Mouse (Mus musculus): Measurements from ENCODE around the gene Slc26a1. TPM values are rescaled to one million over a fixed set of nuclear protein-coding genes. Genes with fewer than 3 reads are reported as not detected.

Gene Slc26a1
- polyA plus RNA-seq, 1 experiment from 2014 or later, result 3.6 TPM

DNA sequence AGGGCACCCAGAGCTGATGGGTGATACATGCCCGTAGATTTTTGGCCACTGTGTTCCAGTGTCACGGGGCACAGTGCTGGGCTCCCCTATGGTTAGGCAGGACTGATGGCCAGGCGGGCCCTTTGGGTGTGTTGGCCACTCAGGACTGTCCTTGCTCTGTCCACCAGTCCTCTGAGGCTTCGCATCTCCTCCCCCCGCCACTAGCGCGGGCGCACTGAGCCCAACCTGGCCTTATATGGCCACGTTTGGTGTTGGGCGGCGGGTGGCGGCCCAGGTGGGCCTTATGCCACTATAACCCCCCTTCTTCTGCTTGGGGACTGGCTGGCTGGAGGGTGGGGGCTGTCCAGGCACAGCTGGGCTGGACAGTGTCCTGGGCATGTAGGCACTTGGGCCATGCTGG lies 20.5 kb upstream of the Slc26a1 start:
- DNase-seq (no peak), ATAC-seq (ENCODE audit: low FRiP score, low TSS enrichment) (no peak)
- H3K4me2 ChIP-seq (ENCODE audit: low read length), result no peak overlapping the region
- no peak overlapping the region for H3K27ac ChIP-seq (replicated peaks; ENCODE audit: low read depth, low read length)
- H3K9ac ChIP-seq (replicated peaks; ENCODE audit: low read length), result no peak overlapping the region
- WGBS, result 96% methylated on average over 12 of the region's 12 CpGs
- H3K4me3 ChIP-seq (replicated peaks; ENCODE audit: low read depth, low read length), result no peak overlapping the region
- H3K4me1 ChIP-seq (ENCODE audit: control insufficient read depth, insufficient read depth, low read length), result 0 out of 2 replicates have a peak, but pooled peaks cover 11% of the 10 kb centered on the region
- H3K36me3 ChIP-seq (ENCODE audit: control insufficient read depth, insufficient read depth, low read length), result no peaks in the 10 kb centered on the region
- H3K27me3 ChIP-seq (ENCODE audit: control insufficient read depth, insufficient read depth, low read length), result peaks cover 12% of the 10 kb centered on the region
- no peaks in the 10 kb centered on the region for H3K9me3 ChIP-seq (ENCODE audit: control insufficient read depth, low read length)

DNA sequence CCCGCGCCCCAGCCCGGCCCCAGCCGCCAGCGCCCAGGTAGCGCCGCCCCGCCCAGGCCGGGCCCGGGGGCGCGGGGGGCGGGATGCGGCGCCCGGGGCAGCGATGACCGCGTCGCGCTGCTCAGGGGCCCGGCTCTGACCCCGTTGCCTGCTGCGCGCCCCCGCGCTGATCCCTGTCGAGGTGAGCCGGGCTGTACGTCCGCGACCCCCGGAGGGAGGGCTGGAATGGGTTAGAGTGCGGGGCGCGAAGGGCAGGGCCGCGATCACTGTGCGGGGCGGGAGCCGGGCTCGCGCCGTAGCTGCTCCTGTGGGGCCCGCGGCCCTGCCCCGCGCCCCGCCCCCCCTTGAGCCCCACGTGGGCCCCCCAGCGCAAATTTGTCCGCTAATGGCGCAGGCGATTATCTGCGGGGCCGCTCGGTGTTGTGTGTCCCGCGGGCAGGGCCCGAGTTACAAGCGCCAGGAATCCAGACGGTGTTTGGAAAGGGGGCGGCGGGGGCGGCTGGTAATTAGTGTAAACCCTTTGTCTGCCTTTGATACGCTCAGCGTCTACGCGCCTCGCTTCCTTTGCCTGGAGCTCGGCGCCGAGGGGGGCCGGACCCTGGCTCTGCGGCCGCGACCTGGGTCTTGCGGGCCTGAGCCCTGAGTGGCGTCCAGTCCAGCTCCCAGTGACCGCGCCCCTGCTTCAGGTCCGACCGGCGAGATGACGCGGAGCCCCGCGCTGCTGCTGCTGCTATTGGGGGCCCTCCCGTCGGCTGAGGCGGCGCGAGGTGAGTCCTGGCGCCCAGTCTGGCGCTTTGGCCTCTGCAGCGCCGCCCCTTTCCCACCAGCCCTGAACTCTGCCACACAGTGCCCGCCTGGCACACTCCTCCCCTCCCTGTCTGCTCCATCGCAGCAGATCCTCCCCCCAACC lies 19.2 kb upstream of the Slc26a1 start:
- Histone ChIP-seq H3K4me2 (ENCODE audit: low read length) (peak overlapping the region; percentile 95), H3K9ac (replicated peaks; ENCODE audit: low read length) (peak overlapping the region; percentile 50), H3K4me1 (ENCODE audit: control insufficient read depth, insufficient read depth, low read length) (0 out of 2 replicates have a peak, but pooled peaks cover 11% of the 10 kb centered on the region), H3K9me3 (ENCODE audit: control insufficient read depth, low read length) (no peaks in the 10 kb centered on the region), H3K4me3 (replicated peaks; ENCODE audit: low read depth, low read length) (peak overlapping the region; percentile 50), H3K27ac (replicated peaks; ENCODE audit: low read depth, low read length) (no peak overlapping the region), H3K36me3 (ENCODE audit: control insufficient read depth, insufficient read depth, low read length) (no peaks in the 10 kb centered on the region), H3K27me3 (ENCODE audit: control insufficient read depth, insufficient read depth, low read length) (peaks cover 12% of the 10 kb centered on the region)
- 1% methylated on average over 96 of the region's 99 CpGs for WGBS
- peak; percentile 52 for DNase-seq
- peak; percentile 62 for ATAC-seq (ENCODE audit: low FRiP score, low TSS enrichment)

DNA sequence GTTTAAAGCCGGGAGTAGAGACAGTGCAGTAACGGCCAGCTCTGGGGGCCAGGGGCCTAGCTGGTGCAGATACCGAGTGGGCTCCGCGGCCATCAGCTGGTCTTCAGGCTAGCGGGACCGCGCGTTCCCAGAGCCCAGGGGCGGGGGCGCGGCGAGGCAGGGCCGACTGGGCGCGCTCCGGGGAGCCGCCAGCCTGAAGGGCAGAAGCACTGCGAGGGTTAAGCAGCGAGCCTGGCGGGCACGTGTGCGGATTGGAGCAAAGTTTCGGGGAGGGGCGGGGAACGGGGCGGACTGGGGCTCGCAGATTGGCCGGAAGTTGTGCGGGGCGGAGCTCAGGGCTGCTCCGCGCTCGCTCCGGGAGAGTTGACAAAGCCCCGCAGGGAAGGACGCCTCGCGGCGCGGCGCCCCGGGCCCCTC lies 18.5 kb upstream of the Slc26a1 start:
- Histone ChIP-seq H3K9ac (replicated peaks; ENCODE audit: low read length) (peak overlapping the region; percentile 37; the same call in 1 of the 2 replicates), H3K27ac (replicated peaks; ENCODE audit: low read depth, low read length) (no peak overlapping the region), H3K27me3 (ENCODE audit: control insufficient read depth, insufficient read depth, low read length) (peaks cover 12% of the 10 kb centered on the region), H3K4me1 (ENCODE audit: control insufficient read depth, insufficient read depth, low read length) (0 out of 2 replicates have a peak, but pooled peaks cover 11% of the 10 kb centered on the region), H3K4me3 (replicated peaks; ENCODE audit: low read depth, low read length) (peak overlapping the region; percentile 50), H3K9me3 (ENCODE audit: control insufficient read depth, low read length) (no peaks in the 10 kb centered on the region), H3K36me3 (ENCODE audit: control insufficient read depth, insufficient read depth, low read length) (no peaks in the 10 kb centered on the region), H3K4me2 (ENCODE audit: low read length) (peak overlapping the region; percentile 95)
- WGBS, result under 1% methylated on average over 36 of the region's 43 CpGs
- DNase-seq (peak; percentile 93), ATAC-seq (ENCODE audit: low FRiP score, low TSS enrichment) (peak; percentile 93)

DNA sequence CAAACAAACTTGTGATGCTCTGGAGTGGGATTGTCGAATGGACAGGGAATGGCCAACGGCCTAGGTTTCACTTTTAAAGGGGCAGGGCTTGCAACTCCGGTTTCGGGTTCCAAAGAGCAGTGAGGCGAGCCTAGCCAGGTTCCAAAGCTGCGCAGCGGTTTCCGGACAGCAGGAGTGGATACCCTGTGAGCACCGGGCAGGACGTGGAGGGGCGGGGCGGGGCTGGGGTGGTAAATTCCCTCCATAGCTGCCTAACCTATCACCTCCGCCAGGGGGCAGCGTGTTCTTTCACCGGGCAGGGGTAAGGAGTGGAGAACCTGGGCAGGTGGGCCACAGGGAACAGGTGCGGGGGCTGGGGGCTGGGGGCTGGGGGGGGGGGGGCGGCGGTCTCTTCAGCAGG lies 16.9 kb upstream of the Slc26a1 start, which contains the start of gene Fgfrl1:
Gene Fgfrl1 (plus strand): TSS at position 112 of the 400 bp plus-strand sequence.
- 4% methylated on average over 16 of the region's 18 CpGs for WGBS
- no peak within 1 kb of the TSS for H3K9ac ChIP-seq (replicated peaks; ENCODE audit: low read length)

DNA sequence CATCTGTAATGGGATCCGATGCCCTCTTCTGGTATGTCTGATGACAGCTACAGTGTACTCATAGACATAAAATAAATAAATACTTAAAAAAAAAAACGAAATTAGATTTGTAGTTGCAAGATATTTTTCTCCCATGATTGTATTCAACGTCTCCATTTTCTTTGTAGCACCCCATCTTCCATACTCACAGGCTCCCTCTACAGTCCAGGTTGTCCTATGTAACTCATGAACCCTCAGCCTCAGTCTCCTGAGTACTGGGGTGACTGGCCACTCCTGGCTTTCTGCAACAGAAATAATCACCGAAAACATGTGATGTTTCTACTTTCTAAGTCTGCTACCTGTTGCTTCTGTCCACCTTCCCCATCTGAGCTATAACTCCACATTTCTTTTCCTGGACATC lies 15.8 kb upstream of the Slc26a1 start:
- Histone ChIP-seq H3K4me2 (ENCODE audit: low read length) (no peak overlapping the region), H3K27me3 (ENCODE audit: control insufficient read depth, insufficient read depth, low read length) (peaks cover 12% of the 10 kb centered on the region), H3K4me1 (ENCODE audit: control insufficient read depth, insufficient read depth, low read length) (0 out of 2 replicates have a peak, but pooled peaks cover 6% of the 10 kb centered on the region), H3K9ac (replicated peaks; ENCODE audit: low read length) (no peak overlapping the region), H3K27ac (replicated peaks; ENCODE audit: low read depth, low read length) (no peak overlapping the region), H3K4me3 (replicated peaks; ENCODE audit: low read depth, low read length) (no peak overlapping the region), H3K36me3 (ENCODE audit: control insufficient read depth, insufficient read depth, low read length) (no peaks in the 10 kb centered on the region), H3K9me3 (ENCODE audit: control insufficient read depth, low read length) (no peaks in the 10 kb centered on the region)
- DNase-seq, result no peak
- 73% methylated on average over 4 of the region's 4 CpGs for WGBS
- no peak for ATAC-seq (ENCODE audit: low FRiP score, low TSS enrichment)

More for the DNA sequence above, 16.9 kb upstream of the Slc26a1 start, which contains the start of gene Fgfrl1:
- ATAC-seq (ENCODE audit: low FRiP score, low TSS enrichment), result no peak
- Histone ChIP-seq H3K36me3 (ENCODE audit: control insufficient read depth, insufficient read depth, low read length) (no peaks in the 10 kb centered on the region), H3K27me3 (ENCODE audit: control insufficient read depth, insufficient read depth, low read length) (peaks cover 12% of the 10 kb centered on the region), H3K27ac (replicated peaks; ENCODE audit: low read depth, low read length) (no peak within 1 kb of the TSS), H3K4me3 (replicated peaks; ENCODE audit: low read depth, low read length) (peak within 1 kb of the TSS; percentile 50; the same call in 1 of the 2 replicates), H3K9me3 (ENCODE audit: control insufficient read depth, low read length) (no peaks in the 10 kb centered on the region), H3K4me2 (ENCODE audit: low read length) (peak within 1 kb of the TSS; percentile 95), H3K4me1 (ENCODE audit: control insufficient read depth, insufficient read depth, low read length) (0 out of 2 replicates have a peak, but pooled peaks cover 6% of the 10 kb centered on the region)
- DNase-seq, result peak; percentile 18

DNA sequence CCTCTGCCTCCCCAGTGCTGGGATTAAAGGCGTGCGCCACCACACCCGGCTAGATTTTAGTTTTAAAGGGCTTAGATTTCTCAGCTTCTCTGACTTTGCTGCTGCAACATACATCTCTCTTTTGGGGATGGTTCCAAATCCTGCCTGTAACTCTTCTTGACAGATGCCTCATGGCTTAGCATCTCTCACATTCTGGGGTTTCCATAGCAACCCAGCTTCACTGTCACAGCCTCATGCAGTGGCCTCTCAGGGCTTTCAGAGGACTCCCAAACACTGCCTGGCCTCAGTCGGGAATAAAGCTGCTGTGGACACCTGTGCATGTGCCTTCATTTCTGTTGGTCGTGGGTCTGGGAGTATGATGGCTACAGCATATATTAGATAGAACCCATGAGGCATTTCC lies 13.7 kb upstream of the Slc26a1 start:
- no peak overlapping the region for H3K27ac ChIP-seq (replicated peaks; ENCODE audit: low read depth, low read length)
- no peaks in the 10 kb centered on the region for H3K36me3 ChIP-seq (ENCODE audit: control insufficient read depth, insufficient read depth, low read length)
- H3K4me3 ChIP-seq (replicated peaks; ENCODE audit: low read depth, low read length), result no peak overlapping the region
- H3K9me3 ChIP-seq (ENCODE audit: control insufficient read depth, low read length), result no peaks in the 10 kb centered on the region
- ATAC-seq (ENCODE audit: low FRiP score, low TSS enrichment), result no peak
- no peak overlapping the region for H3K9ac ChIP-seq (replicated peaks; ENCODE audit: low read length)
- no peak overlapping the region for H3K4me2 ChIP-seq (ENCODE audit: low read length)
- 64% methylated on average over 5 of the region's 5 CpGs for WGBS
- peak; percentile 24 for DNase-seq
- 0 out of 2 replicates have a peak, but pooled peaks cover 3% of the 10 kb centered on the region for H3K4me1 ChIP-seq (ENCODE audit: control insufficient read depth, insufficient read depth, low read length)
- H3K27me3 ChIP-seq (ENCODE audit: control insufficient read depth, insufficient read depth, low read length), result peaks cover 12% of the 10 kb centered on the region

DNA sequence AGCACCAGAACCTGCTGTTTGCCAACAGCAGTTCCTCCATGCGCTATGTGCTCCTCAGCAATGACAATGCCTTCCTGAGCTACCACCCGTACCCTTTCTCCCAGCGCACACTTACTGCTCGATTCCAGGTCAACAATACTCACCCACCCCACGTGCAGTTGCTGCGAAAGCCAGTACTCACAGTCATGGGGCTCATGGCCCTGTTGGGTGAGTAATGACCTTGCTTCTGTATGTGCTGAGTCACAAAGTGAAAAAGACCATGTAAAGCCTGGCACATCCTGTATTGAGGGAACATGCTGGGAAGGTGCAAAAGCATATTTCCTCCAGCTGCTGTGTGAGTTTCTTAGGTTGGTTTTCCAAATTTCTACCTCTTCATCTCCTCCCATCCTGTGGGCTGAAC lies 5.5 kb upstream of the Slc26a1 start:
- Histone ChIP-seq H3K9me3 (ENCODE audit: control insufficient read depth, low read length) (no peaks in the 10 kb centered on the region), H3K36me3 (ENCODE audit: control insufficient read depth, insufficient read depth, low read length) (no peaks in the 10 kb centered on the region), H3K4me1 (ENCODE audit: control insufficient read depth, insufficient read depth, low read length) (peaks cover 17% of the 10 kb centered on the region; the same call in 1 of the 2 replicates), H3K27me3 (ENCODE audit: control insufficient read depth, insufficient read depth, low read length) (no peaks in the 10 kb centered on the region), H3K27ac (replicated peaks; ENCODE audit: low read depth, low read length) (no peak overlapping the region), H3K4me2 (ENCODE audit: low read length) (no peak overlapping the region), H3K9ac (replicated peaks; ENCODE audit: low read length) (0 out of 2 replicates have a peak overlapping the region, but pooled peaks have one; percentile 20), H3K4me3 (replicated peaks; ENCODE audit: low read depth, low read length) (no peak overlapping the region)
- DNase-seq (no peak), ATAC-seq (ENCODE audit: low FRiP score, low TSS enrichment) (no peak)
- WGBS, result 95% methylated on average over 6 of the region's 6 CpGs

DNA sequence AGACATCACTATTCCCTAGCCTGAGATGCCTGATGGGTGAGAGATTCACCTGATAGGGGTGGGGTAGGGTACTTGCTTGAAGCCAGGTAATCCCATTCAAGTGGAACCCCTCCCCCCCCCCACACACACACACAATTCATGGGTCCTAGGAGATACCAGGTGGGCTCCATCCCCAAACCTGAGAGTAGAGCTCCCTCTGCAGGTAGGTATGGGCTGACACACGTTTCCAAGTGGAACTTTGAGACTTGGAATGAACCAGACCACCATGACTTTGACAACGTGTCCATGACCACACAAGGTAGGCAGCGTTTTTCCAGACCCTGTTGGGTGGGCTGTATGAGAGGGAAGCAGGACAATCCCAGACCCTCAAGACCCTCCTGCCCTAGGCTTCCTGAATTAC lies 4.5 kb upstream of the Slc26a1 start:
- no peak overlapping the region for H3K4me3 ChIP-seq (replicated peaks; ENCODE audit: low read depth, low read length)
- no peak overlapping the region for H3K9ac ChIP-seq (replicated peaks; ENCODE audit: low read length)
- peaks cover 17% of the 10 kb centered on the region; the same call in 1 of the 2 replicates for H3K4me1 ChIP-seq (ENCODE audit: control insufficient read depth, insufficient read depth, low read length)
- no peaks in the 10 kb centered on the region for H3K27me3 ChIP-seq (ENCODE audit: control insufficient read depth, insufficient read depth, low read length)
- ATAC-seq (ENCODE audit: low FRiP score, low TSS enrichment) (no peak), DNase-seq (peak; percentile 11)
- H3K36me3 ChIP-seq (ENCODE audit: control insufficient read depth, insufficient read depth, low read length), result no peaks in the 10 kb centered on the region
- H3K27ac ChIP-seq (replicated peaks; ENCODE audit: low read depth, low read length), result no peak overlapping the region
- H3K9me3 ChIP-seq (ENCODE audit: control insufficient read depth, low read length), result no peaks in the 10 kb centered on the region
- H3K4me2 ChIP-seq (ENCODE audit: low read length), result no peak overlapping the region
- 51% methylated on average over 3 of the region's 3 CpGs for WGBS
